Mouse (Mus musculus) spleen, postnatal 10 days (tissue): ENCODE data around the gene Eno1.

ENCODE experiments used
- DNase-seq, 2 experiments: peaks; one replicate each; pipeline ENCODE4 v3.0.0; 2021 to 2022; ENCODE audit warnings: low spot score in 2 of 2

Eno1 gene

DNA sequence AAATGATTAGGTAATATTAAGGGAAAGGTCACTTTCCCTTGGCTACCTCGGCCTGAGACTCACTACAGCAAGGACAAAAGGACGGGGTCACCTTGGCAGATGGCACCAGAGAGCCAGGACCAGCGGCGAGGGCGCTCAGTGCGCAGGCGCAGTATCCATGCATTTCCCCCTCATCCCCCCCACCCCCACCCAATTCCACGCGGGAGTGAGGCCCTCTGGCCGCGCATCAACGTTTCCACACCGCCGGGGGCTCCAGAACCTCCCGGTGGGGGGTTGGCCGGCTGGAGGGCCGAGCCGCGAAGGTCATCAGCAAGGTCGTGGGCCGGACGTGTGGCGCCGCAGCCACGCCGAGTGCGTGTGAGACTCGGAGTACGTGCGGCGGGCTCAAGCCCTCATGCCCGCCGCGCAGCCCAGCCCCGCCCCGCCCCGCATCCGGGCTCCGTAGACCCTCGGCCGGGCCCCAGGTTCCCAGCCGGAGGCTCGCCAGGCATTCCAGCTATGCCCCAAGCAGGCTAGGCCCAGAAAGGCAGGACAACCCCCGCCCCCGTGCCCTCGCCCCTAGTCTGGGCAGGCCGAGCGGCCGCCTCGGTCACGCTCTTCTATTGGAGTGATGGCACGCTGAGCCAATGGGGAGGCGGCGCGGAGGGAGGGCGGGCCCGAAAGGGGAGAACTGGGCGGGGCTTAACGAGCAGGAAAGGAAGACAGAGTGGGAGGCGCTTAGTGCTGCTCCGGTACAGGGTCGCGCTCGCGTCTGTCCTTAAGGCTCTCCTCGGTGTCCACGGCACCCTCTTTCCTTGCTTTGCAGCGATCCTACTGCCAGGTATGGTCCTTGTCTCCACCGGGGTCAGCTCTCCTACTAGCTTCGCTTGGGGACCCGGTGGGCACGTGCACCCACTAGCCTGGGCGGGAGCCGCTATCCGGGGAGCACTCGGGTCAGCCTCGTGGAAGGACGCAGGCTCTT lies at the start of gene Eno1:
Eno1 (plus strand) TSS at position 201 of the 961 bp plus-strand sequence.
- DNase-seq = peak; percentile 97

DNA sequence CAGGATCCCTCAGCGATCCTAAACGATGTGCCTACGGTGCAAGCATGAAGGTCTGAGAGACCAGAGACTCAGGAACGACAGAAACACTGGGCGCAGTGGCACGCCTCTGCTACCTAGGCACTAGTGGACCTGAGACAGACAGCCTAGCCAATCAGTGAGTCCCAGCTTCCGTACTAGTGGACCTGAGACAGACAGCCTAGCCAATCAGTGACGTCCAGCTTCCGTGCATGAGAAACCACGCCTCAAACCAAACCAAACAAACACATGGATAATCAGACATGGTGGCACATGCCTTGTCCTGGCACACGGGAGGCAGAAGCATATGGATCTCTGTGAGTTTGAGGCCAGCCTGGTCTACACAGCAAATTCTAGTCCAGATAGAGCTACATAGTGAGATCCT lies 48.3 kb upstream of the Eno1 start:
- DNase-seq = no peak

DNA sequence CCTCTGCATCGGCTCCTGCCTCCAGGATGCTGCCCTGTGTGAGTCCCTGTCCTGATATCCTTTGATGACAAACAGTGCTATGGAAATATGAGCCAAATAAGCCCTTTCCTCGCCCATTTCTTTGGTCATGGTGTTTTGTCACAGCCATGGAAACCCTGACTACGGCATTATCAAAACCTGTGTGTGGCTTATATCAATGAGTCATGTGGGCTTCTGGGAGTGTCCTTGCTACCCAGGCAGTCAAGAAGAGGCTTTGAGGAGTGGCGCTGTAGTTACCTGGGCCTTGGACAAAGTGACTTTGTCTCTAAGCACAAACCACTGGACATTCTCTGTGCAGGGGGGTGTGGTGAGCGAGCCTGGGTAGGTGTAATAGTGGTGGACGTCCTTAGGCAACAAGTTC lies 44.3 kb upstream of the Eno1 start:
- DNase-seq = no peak

DNA sequence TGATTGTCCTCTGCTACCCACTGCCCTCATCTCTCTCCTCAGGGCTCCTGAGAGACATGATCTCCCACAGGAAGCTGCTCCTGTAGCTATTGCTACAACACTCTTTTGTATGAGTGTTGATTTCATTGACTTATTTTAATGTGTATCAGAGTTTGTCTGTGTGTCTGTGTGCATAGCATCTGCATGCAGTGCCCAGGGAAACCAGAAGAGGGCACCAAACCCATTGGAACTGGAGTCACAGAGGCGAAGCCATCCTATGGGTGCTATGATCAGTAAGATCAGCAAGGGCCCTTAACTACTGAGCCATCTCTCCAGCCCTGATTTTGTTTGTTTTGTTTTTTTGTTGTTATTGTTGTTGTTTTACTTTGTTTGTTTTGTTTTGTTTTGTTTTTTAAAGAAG lies 42.6 kb upstream of the Eno1 start:
- peak; percentile 50 to 78 for DNase-seq

DNA sequence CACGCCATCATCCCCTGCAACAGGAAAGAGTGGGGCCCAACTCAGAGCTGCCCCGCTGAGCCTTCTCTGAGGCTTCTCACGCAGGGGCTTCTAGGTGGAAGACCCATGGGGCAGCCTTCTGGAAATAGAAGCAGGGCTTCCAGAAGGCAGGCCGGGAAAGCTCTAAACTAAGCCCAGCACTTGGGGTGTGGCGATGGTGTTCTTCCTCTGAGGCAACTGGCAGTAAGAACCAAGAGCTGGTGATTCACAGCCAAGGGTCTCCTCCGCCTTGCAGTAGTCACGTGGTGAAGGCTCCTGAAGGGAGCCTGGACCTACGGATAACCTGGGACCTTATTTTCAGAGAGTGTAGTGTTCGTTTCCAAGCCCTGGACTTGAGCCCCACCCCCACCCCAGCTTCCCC lies 38.3 kb upstream of the Eno1 start:
- DNase-seq = no peak

DNA sequence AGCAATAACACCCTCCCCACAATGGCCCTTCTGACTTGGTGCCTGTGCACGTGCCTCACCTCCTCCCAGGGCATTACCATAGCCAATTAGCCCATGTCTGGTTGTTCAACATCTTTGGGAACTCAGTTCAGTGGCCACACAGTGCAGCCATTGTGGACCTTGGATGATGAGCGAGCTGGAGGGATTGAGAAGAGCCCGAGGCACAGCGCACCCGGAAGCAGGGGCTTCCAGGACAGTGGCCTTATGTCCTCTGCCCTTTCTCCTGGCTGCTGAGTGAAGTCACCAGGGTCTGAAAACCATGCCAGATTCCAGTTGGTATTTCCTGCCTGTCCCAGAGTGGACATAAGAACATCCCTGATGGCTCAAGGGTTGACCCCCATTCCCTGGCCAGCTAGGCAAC lies 35.3 kb upstream of the Eno1 start, which contains the start of gene Car6:
Car6 (minus strand) TSS at position 101 of the 400 bp plus-strand sequence.
- no peak for DNase-seq

DNA sequence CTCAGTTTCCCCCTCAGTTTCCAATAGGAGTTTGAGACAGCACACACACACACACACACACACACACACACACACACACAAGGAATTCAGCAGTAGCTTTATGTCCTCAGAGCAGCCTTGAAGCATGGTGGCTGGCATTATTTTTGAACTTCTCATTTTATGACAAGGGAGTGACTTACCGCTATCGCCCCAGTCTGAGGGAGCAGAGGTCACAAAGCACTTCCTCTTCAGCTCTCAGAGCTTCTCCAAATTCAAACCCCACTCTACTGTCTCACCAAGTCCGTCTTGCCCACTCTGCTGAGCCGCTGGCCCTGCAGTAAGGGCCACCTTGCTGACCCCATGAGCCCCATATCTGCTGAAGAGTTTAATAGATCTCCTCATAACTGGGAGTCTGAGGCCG lies 33.8 kb upstream of the Eno1 start:
- peak in 1 of 2 experiments; percentile 34 for DNase-seq

DNA sequence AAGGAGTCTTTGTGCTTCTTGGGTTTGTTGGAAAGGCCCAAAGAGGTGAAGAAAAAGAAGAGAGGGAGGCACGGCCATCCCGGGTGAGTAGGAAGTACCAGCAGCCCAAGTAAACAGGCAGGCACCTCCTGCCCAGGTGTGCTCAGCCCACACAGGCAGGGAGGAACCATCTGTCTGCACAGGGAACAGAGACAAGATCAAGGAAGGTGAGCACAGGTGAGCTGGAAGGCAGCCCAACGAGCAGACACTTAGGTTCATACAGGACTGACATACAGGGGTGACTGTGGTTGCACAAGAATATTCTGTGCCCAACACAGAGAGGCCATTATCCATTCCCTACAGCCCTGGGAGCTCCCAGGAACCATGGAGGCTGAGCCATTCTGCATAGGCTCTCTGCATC lies 31.6 kb upstream of the Eno1 start:
- no peak for DNase-seq

DNA sequence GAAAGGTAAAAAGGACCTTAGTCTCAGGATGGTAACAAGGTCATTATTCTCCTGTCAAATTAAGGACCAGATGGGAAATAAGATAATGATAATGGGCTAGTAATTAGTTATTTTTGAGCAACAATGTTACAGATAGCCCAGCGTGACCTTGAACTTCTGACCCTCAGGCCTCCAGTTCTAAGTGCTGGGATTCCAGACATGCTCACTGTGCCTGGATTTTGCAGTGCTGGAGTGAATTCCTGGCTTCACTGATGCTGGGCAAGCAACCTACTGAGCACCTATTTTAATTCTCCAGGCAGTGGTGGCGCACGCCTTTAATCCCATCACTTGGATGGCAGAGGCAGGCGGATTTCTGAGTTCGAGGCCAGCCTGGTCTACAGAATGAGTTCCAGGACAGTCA lies 26.8 kb upstream of the Eno1 start:
- DNase-seq = no peak

DNA sequence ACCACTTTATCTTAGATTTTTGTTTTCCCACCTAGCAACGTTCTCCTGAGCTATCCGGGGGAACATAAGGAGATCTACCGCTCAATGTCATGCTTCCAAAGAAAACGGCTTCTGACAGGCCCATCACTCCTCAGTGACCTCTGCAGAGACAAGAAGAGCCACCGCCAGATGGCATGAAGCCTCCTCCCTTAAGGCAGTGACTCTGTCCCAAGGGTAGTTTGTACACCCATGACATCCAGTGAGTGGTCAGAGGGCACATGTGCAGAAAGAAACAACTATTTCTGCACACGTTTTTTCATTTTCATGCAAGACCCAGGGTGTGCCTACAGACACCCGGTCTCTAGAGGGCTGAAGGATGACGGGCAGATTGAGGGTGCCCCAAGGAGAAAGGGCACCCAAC lies 26.2 kb upstream of the Eno1 start:
- no peak for DNase-seq

DNA sequence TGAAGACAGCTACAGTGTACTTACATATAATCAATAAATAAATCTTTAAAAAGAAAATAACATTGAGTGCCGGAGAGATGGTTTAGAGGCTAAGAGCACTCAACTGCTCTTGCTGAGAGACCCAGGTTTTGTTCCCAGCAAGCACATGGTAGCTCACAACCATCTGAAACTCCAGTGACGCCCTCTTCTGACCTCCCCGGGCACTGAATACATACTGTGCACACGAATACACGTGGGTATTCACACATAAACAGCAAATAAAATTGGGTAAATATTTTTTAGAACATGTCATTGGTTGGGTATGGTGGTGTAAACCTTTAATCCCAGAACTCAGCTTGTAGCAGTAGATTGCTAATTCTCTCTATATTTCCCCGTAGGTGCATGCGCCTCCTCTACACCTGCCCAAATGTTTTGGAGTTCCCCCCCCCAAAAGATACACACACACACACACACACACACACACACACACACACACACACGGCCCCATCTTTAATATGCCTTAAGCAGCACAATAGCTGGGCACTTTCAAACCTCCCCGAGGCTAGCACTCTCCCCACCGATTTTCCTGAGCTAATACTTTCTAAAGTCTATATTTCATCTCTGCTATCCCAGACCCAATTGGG lies 24.5 kb upstream of the Eno1 start:
- DNase-seq = no peak

DNA sequence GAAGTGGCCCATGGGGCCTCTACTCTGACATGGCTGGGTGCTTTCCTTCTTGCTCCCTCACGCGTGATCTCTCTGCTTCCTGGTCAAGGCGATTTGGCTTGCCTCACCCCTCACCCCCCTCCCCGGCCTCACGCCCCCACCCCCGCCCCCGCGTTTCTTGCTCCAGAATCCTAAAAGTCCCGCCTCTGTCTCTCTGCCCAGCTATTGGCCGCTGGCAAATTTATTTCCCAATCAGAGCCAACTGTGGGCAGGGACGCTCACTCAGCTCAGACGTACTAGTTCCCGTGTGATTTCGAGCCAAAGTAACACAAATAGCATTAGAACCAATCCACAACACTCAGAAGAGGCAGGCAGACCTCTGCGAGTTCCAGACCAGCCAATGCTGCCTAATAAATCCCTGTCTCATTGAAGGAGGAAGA lies 24.0 kb upstream of the Eno1 start:
- DNase-seq = peak; percentile 23 to 51

DNA sequence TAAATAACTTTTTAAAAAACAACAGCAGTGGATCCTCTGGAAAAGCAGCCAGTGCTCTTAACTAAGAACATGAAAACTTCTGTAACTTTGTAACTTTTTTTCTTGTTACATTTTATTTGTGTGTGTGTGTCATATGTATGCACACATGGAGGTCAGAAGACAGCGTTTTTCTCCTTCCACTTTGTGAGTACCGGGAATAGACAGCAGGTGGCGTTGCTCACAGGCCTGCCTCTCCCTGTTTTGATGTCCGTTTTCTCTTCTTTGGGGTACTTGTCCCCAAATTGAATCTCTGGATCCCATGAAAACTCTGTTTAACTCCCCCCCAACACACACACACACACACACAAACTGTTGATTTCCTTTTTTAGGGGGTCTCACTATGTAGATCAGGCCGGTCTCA lies 22.6 kb upstream of the Eno1 start:
- no peak for DNase-seq

DNA sequence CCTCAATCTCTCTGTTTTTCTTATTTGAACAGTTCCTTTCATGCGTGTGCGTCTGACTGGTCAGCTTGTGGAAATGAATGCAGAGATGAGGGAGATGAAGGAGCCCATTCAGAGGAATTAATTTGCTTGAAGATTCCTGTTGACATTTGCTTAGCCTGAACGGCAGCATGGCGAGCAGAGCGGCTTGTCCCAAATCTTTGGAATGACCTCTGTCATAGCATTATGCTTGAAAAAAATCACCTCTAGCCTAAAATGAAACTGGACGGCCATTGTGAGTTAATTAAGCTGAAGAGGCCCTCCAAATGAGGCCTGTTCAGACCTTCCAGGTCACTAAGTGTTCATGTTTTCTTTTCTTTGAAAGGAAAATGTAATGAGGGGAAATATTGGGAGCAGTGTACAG lies 20.1 kb upstream of the Eno1 start:
- DNase-seq = no peak

DNA sequence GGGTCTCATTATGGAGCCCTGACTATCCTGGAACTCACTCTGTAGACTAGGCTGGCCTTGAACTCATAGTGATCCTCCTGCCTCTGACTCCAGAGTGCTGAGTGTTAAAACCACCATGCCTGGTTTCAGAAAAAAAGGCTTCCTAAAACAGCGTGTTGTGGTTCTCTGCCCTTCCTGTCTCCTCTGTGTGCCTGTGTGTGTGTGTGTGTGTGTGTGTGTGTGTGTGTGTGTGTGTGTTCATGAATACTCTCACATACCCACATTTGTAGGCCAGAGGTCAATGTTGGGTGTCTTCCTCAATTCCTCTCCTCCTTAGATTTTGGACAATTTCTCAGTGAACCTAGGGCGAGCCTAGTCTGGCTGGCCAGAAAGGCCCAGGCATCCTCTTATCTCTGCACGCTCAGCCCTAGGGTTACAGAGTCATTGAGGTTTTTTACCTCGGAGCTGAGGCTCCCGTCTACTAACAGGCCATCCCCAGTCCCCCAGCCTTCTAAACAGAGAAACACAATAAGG lies 19.4 kb upstream of the Eno1 start:
- DNase-seq = no peak

DNA sequence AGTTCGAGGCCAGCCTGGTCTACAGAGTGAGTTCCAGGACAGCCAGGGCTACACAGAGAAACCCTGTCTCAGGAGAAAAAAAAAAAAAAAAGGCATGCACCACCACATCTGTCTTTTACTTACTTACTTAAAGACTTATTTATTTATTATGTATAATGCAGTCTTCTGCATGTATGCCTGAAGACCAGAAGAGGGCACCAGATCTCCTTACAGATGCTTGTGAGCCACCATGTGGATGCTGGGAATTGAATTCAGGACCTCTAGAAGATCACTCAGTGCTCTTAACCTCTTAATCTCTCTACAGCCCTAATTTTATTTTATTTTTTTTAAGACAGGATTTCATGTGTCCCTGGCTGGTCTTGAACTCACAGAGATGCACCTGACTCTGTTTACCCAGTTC lies 18.6 kb upstream of the Eno1 start:
- DNase-seq = no peak

DNA sequence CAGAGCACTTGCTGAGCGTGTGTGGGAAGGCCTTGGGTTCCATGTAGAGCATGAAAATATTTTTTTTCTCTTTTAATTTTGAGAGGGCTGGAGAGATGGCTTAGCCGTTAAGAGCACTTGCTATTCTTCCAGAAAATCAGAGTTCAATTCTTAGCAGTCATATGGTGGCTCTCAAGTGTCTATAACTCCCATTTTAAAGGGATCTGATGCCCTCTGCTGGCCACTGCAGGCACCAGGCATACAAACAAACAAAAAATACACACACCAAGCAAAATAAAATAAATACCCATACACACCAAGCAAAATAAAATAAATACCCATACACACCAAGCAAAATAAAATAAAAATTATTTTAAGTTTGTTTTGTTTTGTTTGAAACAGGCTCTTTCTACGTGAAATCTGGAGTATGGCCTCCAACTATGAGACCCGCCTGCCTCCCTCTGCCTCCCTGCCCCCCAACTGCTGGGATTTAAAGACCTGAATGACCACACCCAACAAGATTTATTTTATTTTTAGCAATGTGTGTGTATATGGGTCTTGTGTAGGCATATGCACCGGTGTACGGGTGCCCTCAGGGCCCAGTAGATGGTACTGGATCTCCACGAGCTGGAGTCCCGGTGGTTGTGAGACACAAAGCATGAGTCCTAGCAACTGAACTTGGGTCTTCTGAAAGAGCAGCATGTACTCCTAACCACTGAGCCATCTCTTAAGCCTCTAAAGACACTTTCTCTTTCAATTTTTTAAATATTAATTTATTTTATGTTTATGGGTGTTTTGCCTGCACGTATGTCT lies 16.8 kb upstream of the Eno1 start:
- DNase-seq = peak in 1 of 2 experiments; percentile 76

DNA sequence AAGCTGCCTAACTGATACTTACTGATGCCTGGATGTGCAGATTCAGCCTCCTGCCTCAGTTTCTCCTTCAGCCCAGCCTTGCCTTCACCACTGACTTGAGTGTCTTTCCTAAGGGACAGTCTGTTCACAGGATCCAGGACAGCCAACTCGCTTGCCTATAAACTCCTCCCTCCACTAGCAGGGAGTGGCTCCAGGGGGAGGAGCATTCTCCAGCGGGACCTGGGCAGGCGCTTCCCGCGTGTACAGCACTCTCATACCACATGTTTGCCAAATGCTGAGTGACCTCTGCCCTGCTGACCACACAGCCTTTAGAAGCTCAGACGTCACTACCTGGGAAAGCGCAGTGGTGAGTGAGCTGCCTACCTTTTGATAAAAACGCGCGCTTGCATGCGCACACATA lies 15.9 kb upstream of the Eno1 start:
- DNase-seq = no peak

DNA sequence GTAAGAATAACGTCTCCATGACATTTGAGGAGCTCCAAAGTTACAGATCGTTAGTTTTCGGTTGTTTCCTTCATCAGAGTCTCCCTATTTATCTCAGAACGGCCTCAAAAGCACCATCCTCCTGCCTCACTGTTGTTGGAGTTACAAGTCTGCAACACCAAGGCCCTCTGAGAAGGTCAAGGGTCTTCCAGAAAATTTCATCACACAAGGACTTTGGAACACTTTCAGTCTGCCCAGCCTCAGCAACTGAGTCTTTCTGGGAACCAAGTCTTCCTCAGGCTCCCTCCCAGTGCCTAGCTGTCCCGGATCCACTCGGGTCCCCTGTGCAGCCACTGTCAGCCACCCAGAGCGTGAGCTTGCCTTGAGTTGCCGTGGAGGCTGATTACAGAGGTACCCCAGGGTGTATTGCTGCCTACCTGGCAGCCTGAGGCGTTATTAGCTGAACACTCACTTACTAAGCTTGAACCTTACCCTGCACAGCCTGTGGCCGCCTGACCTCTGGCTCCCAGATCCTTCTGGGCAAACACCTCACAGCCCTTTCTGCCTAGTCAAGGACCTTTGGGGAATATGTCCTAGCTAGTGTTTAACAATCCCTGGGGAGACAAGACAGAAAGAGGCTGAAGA lies 15.4 kb upstream of the Eno1 start:
- no peak for DNase-seq

DNA sequence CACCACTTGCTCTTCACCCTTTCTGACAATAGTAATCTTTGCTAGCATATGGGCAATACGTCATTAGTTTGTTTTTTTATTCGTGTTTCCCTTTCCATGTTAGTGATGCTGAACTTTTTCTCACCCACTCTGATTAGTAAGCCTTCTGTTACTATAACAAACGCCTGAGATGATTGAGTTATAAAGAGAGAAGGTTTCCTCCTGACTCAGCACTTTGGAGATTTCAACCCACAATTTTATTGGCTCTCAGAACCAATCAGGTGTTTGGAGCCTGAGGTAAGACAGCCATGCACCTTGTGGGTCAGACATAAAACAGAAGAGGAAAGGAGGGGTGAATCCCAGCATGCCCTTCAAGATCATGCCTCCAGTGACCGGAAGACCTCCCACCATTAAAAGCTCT lies 12.7 kb upstream of the Eno1 start:
- DNase-seq = no peak

DNA sequence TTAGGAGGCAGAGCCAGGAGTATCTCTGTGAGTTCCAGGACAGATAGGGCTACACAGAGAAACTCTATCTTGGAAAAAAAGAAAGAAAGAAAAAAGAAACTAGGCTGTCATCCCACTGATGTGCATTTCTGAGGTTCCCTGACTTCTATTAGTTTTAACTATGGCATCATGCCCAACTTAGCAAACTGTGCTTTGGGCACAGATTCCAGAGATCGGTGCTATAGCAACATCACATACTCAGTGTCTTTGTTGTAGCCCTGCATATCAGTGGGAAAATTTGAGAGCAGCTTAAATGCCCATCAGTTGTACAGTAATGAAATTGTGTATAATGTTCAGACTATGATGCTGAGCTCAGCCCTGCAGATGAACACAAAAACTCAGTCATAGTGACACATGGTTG lies 10.8 kb upstream of the Eno1 start:
- DNase-seq = no peak
